Mouse (Mus musculus) stomach, postnatal 0 days (tissue): ENCODE data around the gene Tbc1d17. TPM values are rescaled to one million over a fixed set of nuclear protein-coding genes. Genes with fewer than 3 reads are reported as not detected.

ENCODE experiments used
- ATAC-seq: fragments of 200-750 bp; cut with Nextera tagmentation; 2 replicates; pipeline ENCODE4 v1.8.0; 2017; ENCODE audit not compliant: low FRiP score, low TSS enrichment
- DNase-seq: peaks from one replicate; pipeline ENCODE4 v3.0.0-alpha.2; 2016; ENCODE audit warnings: low spot score
- H3K27ac ChIP-seq: fragments of 300-500 bp; sonication (generic); replicated peaks from 2 replicates; pipeline ENCODE4 v1.5.1; 2014; ENCODE audit warnings: mild to moderate bottlenecking, control low read depth
- H3K27me3 ChIP-seq: fragments of 300-500 bp; sonication (generic); 2 replicates; pipeline ENCODE4 v1.6.1; 2014; ENCODE audit warnings: low read length; ENCODE audit not compliant: control insufficient read depth, insufficient read depth
- H3K36me3 ChIP-seq: fragments of 300-500 bp; sonication (generic); 2 replicates; pipeline ENCODE4 v1.6.1; 2014; ENCODE audit warnings: low read length, mixed read lengths; ENCODE audit not compliant: control insufficient read depth, insufficient read depth
- H3K4me1 ChIP-seq: fragments of 300-500 bp; sonication (generic); replicated peaks from 2 replicates; pipeline ENCODE4 v1.6.1; 2014; ENCODE audit warnings: antibody characterized with exemption; ENCODE audit not compliant: control insufficient read depth, insufficient read depth
- H3K4me2 ChIP-seq: fragments of 300-500 bp; sonication (generic); replicated peaks from 2 replicates; pipeline ENCODE4 v1.6.1; 2014; ENCODE audit warnings: low read depth, mild to moderate bottlenecking, control low read depth, moderate library complexity
- H3K4me3 ChIP-seq: fragments of 300-500 bp; sonication (generic); 2 replicates; pipeline ENCODE4 v1.5.1; 2014; ENCODE audit warnings: low read depth, low read length, control low read depth
- H3K9ac ChIP-seq: fragments of 300-500 bp; sonication (generic); 2 replicates; pipeline ENCODE4 v1.6.1; 2014; ENCODE audit warnings: mild to moderate bottlenecking, low read length, control low read depth, mixed read lengths
- H3K9me3 ChIP-seq: fragments of 300-500 bp; sonication (generic); 2 replicates; pipeline ENCODE4 v1.6.1; 2016; ENCODE audit warnings: low read length; ENCODE audit not compliant: control insufficient read depth
- CTCF ChIP-seq: IDR thresholded peaks from 2 replicates; pipeline ENCODE4 v1.5.1; 2016; ENCODE audit warnings: antibody characterized with exemption, low read depth, mild to moderate bottlenecking, moderate library complexity
- EP300 ChIP-seq: optimal IDR thresholded peaks from 2 replicates; pipeline ENCODE3; 2016; ENCODE audit warnings: antibody characterized with exemption
- WGBS: fragments of 180-500 bp; shearing (Covaris S2); extraction: QIAGEN DNeasy Blood & Tissue Kit; methylation state at CpG from one replicate; pipeline ENCODE4 v1.1.7; 2014; 5-methylcytosine and 5-hydroxymethylcytosine counted together
- polyA plus RNA-seq: library from polyadenylated mRNA; unstranded; fragments of >200 nt; fragmentation: Nextera tagmentation; extraction: Ambion mirVana; gene quantifications from 2 replicates; pipeline ENCODE4 v1.2.1, GENCODE M21; 2015

The Tbc1d17 gene
- polyA plus RNA-seq, 1 experiment from 2014 or later = 45.4 TPM

DNA sequence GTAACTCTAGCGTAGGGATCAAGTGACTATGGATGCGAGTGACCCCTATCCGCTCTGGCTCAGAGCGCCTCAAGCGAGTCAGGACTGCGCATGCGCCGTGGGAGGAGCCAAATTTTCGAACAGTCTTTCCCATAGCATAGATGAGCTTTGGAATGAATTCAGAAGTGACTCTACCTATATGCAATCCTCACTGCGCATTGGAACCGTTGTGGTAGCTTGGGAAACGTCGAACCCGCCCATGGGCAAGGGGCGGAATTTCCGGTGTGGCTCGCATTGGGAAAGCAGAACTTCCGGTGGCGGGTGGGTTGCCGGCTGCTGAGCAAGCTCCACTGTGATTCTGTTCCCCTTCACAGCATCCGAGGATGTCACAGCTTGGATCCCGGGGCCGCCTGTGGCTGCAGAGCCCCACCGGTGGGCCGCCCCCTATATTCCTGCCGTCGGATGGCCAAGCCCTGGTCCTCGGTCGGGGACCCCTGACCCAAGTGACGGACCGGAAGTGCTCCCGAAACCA lies 8.2 kb upstream of the Tbc1d17 start, which contains the start of gene Pnkp:
Gene Pnkp, plus strand, starts transcription at position 98 of the 511 bp plus-strand sequence.
- WGBS = under 1% methylated on average over 32 of the region's 32 CpGs
- Histone ChIP-seq H3K4me2 (peak within 1 kb of the TSS; percentile 92), H3K36me3 (peaks cover 2% of the 10 kb centered on the region; the same call in 1 of the 2 replicates), H3K27ac (peak within 1 kb of the TSS; percentile 87), H3K27me3 (no peaks in the 10 kb centered on the region), H3K4me1 (peaks cover 2% of the 10 kb centered on the region; the same call in 1 of the 2 replicates), H3K4me3 (peak within 1 kb of the TSS; percentile 63), H3K9ac (peak within 1 kb of the TSS; percentile 85), H3K9me3 (no peaks in the 10 kb centered on the region)
- no peak for TF ChIP-seq EP300
- no peak for TF ChIP-seq CTCF
- ATAC-seq = peak; percentile 5; the same call in 1 of the 2 replicates
- peak; percentile 85 for DNase-seq

DNA sequence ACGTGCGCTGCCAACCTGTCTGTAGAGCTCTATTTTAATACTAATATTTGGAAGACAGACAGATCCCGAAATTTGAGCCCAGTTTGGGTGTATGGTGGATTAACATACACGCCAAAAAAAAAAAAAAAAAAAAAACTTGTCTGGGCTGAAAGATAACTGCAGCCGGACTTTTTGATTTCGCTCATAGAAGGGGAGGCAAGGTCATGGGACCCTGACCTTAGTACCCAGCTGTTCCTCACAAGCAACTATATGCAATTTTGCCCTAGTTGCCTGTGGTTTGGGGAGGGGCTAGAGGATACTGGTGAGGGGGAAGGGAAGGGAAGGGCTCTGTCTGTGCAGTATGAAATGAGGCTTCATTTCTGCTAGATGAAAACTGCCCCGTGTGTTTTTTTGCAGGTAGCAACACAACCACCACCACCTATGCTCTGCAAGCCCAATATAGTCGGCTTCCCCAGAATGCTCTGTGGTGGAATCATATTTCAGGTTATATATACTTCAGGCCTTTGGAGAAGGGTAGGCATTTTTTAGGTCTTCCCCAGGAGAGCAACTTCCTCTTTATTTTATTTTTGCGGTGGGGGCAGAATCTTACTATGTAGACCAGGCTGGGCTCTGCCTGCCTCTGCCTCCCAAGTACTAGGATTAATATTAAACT lies 7.5 kb upstream of the Tbc1d17 start:
- Histone ChIP-seq H3K9ac (no peak overlapping the region; the same call in 1 of the 2 replicates), H3K9me3 (no peaks in the 10 kb centered on the region), H3K4me2 (peak overlapping the region; percentile 92), H3K4me1 (peaks cover 2% of the 10 kb centered on the region; the same call in 1 of the 2 replicates), H3K36me3 (no peaks in the 10 kb centered on the region; the same call in 1 of the 2 replicates), H3K4me3 (peak overlapping the region; percentile 63), H3K27ac (peak overlapping the region; percentile 87), H3K27me3 (no peaks in the 10 kb centered on the region)
- 57% methylated on average over 9 of the region's 9 CpGs for WGBS
- DNase-seq (no peak), ATAC-seq (no peak)
- no peak for TF ChIP-seq CTCF

DNA sequence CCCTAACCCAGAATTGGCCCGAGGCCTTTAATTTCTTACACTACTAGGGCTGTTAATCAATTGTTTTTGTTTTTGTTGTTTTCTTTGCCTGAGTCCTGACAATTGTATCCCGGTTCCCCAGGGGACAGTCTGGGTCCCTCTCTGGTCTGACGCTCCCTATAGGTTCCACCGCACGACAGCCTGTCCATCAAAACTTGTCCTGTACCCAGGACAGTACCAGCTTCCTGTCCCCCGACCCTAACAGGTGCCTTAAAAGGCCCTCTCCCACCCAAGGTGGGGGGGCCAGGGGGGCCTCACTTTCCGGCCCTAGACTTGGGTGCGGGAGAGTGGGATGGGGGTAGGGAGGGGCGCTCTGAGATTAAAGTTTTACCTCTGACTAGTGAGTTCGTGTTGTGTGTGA lies 6.2 kb upstream of the Tbc1d17 start:
- ATAC-seq (peak; percentile 3; the same call in 1 of the 2 replicates), DNase-seq (no peak)
- WGBS = 34% methylated on average over 10 of the region's 10 CpGs
- Histone ChIP-seq H3K9ac (0 out of 2 replicates have a peak overlapping the region, but pooled peaks have one; percentile 72), H3K27me3 (no peaks in the 10 kb centered on the region), H3K4me1 (peaks cover 10% of the 10 kb centered on the region), H3K9me3 (no peaks in the 10 kb centered on the region), H3K36me3 (no peaks in the 10 kb centered on the region; the same call in 1 of the 2 replicates), H3K4me2 (peak overlapping the region; percentile 88), H3K4me3 (peak overlapping the region; percentile 57), H3K27ac (peak overlapping the region; percentile 88)
- TF ChIP-seq CTCF = no peak
- peak; percentile 67 for TF ChIP-seq EP300

DNA sequence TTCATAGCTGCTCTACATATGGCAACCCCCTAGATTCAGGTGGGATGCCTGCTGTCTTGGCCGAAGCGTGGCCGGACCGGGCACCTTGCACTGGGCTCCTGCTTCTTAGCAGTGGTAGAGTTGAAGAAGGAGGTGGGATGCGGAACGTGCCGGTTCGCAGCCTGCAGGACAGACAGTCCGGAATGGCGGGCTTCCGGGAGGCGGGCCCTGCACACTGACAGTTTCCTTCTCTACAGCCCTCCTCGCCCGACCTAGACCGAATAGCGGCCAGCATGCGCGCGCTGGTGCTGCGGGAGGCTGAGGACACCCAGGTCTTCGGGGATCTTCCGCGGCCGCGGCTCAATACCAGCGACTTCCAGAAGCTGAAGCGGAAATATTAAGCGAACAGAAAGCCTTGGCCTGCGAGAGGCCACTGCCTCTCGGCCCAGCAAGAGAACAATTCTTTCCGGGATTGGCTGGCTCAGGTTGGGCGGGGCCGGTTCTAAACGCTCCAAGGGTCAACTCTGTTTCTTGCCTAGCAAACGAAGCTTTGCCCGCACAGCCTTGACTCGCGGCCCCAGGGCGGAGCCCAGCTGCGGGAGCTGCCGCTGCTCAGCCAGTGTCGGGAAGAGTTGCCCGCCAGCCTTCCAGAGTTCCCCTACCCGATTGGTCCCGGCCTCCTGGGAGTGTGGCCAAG lies 5.6 kb upstream of the Tbc1d17 start:
- Histone ChIP-seq H3K4me1 (peaks cover 10% of the 10 kb centered on the region), H3K9me3 (no peaks in the 10 kb centered on the region), H3K36me3 (no peaks in the 10 kb centered on the region; the same call in 1 of the 2 replicates), H3K9ac (peak overlapping the region; percentile 72), H3K27me3 (no peaks in the 10 kb centered on the region), H3K4me3 (peak overlapping the region; percentile 57), H3K4me2 (peak overlapping the region; percentile 88), H3K27ac (peak overlapping the region; percentile 88)
- ATAC-seq (peak; percentile 82), DNase-seq (peak; percentile 95)
- WGBS = 1% methylated on average over 45 of the region's 45 CpGs
- TF ChIP-seq EP300 (no peak), CTCF (0 out of 2 replicates have a peak, but pooled peaks have one; percentile 1)

DNA sequence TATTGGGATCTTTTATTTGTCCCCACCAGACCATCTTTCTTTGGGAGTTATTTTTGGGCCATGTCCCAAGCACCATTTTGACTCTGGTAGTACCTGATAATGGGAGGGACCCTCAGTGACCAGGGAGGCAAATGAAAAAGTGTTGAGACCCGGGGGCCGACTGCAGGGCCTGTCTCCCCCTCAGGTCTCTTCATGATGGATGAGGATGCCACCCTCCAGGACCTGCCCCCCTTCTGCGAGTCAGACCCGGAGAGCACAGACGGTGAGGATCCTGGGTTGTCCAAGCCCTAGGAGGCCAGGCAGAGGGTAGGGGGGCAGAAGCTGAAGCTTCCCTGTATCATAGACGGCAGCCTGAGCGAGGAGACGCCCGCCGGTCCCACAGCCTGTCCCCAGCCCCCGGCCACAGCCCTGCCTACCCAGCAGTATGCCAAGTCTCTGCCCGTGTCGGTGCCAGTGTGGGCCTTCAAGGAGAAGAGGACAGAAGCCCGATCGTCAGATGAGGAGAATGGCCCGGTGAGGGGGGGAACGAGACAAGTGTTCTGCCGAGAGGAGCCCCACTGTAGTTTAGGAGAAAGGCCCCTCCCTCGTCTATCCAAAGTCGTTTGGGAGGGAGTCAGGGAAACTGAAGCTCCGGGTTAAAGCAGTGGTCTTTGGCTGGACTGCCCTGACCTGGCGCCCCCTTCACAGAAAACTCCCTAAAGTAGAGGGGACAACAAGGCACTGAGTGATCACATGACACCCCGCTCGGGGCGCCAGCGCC lies 4.9 kb upstream of the Tbc1d17 start:
- ATAC-seq (no peak), DNase-seq (no peak)
- 27% methylated on average over 26 of the region's 26 CpGs for WGBS
- no peaks in the 10 kb centered on the region for H3K27me3 ChIP-seq
- TF ChIP-seq EP300 = no peak
- no peak for TF ChIP-seq CTCF
- no peaks in the 10 kb centered on the region; the same call in 1 of the 2 replicates for H3K36me3 ChIP-seq
- H3K4me2 ChIP-seq = peak overlapping the region; percentile 88
- H3K4me1 ChIP-seq = peaks cover 10% of the 10 kb centered on the region
- H3K9me3 ChIP-seq = no peaks in the 10 kb centered on the region
- H3K9ac ChIP-seq = peak overlapping the region; percentile 72
- peak overlapping the region; percentile 57 for H3K4me3 ChIP-seq
- peak overlapping the region; percentile 88 for H3K27ac ChIP-seq
